Mouse (Mus musculus): ENCODE data around the gene Il12a. TPM values are rescaled to one million over a fixed set of nuclear protein-coding genes. Genes with fewer than 3 reads are reported as not detected.

Il12a gene
- polyA plus RNA-seq, 1 experiment: 0.14 TPM

DNA sequence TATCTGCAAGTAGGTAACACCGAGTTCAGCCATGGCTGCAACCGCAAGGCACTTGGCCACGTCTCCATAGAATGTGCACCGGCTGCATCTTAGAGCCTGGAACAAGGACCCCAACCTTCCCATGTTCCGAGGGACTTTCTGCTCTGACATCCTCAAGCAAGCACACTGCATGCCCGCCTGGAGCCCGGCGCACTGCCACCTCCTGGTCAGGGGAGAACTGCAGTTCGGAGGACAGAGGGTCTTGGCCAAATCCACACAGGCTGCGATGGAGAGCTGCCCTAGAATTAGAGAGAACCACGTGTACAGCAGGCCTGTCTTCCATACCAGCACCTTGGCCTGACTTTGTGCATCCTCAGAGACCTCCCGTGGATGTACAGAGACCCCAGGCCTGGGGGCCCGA lies 29.8 kb downstream of the Il12a start:
- H3ac ChIP-seq (ENCODE audit: control insufficient read depth, insufficient read length, low read depth): no peak overlapping the region
- no peaks in the 10 kb centered on the region for H3K79me3 ChIP-seq (ENCODE audit: low read depth)
- no peaks in the 10 kb centered on the region for H3K27me3 ChIP-seq (ENCODE audit: control insufficient read depth, insufficient read depth, insufficient read length)
- no peaks in the 10 kb centered on the region for H3K79me2 ChIP-seq (ENCODE audit: control insufficient read depth, insufficient read depth)
- no peaks in the 10 kb centered on the region for H3K36me3 ChIP-seq (ENCODE audit: control insufficient read depth, insufficient read depth)
- TF ChIP-seq USF1 (IDR thresholded peaks at IDR 0.05; ENCODE audit: low read depth): no peak
- no peak for TF ChIP-seq CTCF (IDR thresholded peaks at IDR 0.05; ENCODE audit: control insufficient read depth, insufficient read depth, insufficient read length)
- TF ChIP-seq MYOG (IDR thresholded peaks at IDR 0.05; ENCODE audit: control insufficient read depth, extremely low read depth, insufficient read length): no peak
- no peak for TF ChIP-seq FOSL1 (IDR thresholded peaks at IDR 0.05; ENCODE audit: insufficient read depth, low read length, poor library complexity, severe bottlenecking)
- no peak for TF ChIP-seq MYOD1 (IDR thresholded peaks at IDR 0.05; ENCODE audit: control insufficient read depth, insufficient read length, low read depth)
- TF ChIP-seq CEBPB (IDR thresholded peaks at IDR 0.05; ENCODE audit: low read depth): no peak
- no peak for TF ChIP-seq MAX (IDR thresholded peaks at IDR 0.05)
- H3K4me3 ChIP-seq (ENCODE audit: insufficient read depth, poor library complexity, severe bottlenecking): no peak overlapping the region

DNA sequence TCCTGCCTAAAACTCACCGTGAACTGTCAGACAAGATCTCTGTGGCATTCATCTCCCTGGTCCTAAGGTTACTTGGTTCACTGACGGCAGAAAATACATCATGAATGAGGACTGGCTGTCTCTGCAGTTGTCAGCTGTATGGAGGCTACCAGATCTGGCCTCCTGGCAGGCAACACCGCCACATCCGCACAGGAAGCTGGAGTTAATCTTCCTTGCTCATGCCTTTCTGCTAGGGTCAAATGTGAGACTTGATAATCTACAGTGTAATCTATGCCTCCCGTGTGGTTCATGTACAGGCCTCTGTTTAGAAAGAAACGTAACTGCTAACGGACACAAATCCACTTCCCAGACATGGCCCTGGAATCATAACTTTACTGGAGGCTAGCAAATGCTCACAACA lies 51.5 kb downstream of the Il12a start:
- H3K79me2 ChIP-seq (ENCODE audit: control insufficient read depth, insufficient read depth): no peaks in the 10 kb centered on the region
- no peak overlapping the region for H3K4me3 ChIP-seq (ENCODE audit: insufficient read depth, poor library complexity, severe bottlenecking)
- no peaks in the 10 kb centered on the region for H3K36me3 ChIP-seq (ENCODE audit: control insufficient read depth, insufficient read depth)

DNA sequence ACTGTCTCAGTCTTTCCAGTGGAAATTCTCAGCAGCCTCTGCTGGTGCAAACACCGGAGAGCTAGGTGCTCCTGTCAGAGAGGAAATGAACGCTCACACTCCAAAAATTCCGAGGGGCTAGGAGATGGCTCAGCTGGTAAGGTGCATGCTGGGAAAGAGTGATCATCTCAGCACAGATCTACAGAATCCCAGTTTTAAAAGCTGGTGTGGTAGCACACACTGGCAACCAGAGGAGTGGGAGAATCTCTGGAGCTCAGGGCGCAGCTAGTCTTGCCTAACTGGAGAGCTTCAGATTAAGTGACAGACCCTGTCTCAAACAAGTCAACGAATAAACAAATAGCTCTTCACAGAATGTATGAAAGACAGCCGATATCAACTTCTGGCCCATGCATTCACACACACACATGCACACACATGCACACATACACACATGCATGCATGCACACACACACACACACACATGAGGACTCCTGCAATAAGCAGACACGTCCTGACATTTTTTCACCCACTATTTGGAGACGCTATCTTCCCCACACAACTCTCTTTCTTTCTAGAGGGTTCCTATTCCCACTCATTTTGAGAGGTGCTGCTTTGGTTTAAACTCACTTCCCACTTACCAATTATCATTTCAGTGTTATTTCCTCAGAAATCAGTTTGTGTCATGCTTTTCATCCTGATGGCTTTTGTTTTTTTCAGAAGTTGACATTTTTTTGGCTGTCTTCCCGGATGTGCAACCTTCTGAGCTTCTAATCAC lies 52.5 kb downstream of the Il12a start:
- no peak overlapping the region for H3ac ChIP-seq (ENCODE audit: control insufficient read depth, insufficient read length, low read depth)
- no peaks in the 10 kb centered on the region for H3K79me2 ChIP-seq (ENCODE audit: control insufficient read depth, insufficient read depth)
- H3K27me3 ChIP-seq (ENCODE audit: control insufficient read depth, insufficient read depth, insufficient read length): no peaks in the 10 kb centered on the region
- H3K4me3 ChIP-seq (ENCODE audit: insufficient read depth, poor library complexity, severe bottlenecking): no peak overlapping the region
- H3K79me3 ChIP-seq (ENCODE audit: low read depth): no peaks in the 10 kb centered on the region
- TF ChIP-seq MYOD1 (IDR thresholded peaks at IDR 0.05; ENCODE audit: control insufficient read depth, insufficient read length, low read depth) (no peak), CEBPB (IDR thresholded peaks at IDR 0.05; ENCODE audit: low read depth) (no peak), USF1 (IDR thresholded peaks at IDR 0.05; ENCODE audit: low read depth) (no peak), CTCF (IDR thresholded peaks at IDR 0.05; ENCODE audit: control insufficient read depth, insufficient read depth, insufficient read length) (no peak), MYOG (IDR thresholded peaks at IDR 0.05; ENCODE audit: control insufficient read depth, extremely low read depth, insufficient read length) (no peak), FOSL1 (IDR thresholded peaks at IDR 0.05; ENCODE audit: insufficient read depth, low read length, poor library complexity, severe bottlenecking) (no peak), MAX (IDR thresholded peaks at IDR 0.05) (no peak)
- no peaks in the 10 kb centered on the region for H3K36me3 ChIP-seq (ENCODE audit: control insufficient read depth, insufficient read depth)

More for the DNA sequence above, 51.5 kb downstream of the Il12a start:
- H3K79me3 ChIP-seq (ENCODE audit: low read depth): no peaks in the 10 kb centered on the region
- H3K27me3 ChIP-seq (ENCODE audit: control insufficient read depth, insufficient read depth, insufficient read length): no peaks in the 10 kb centered on the region
- H3ac ChIP-seq (ENCODE audit: control insufficient read depth, insufficient read length, low read depth): no peak overlapping the region
- no peak for TF ChIP-seq MYOG (IDR thresholded peaks at IDR 0.05; ENCODE audit: control insufficient read depth, extremely low read depth, insufficient read length)
- TF ChIP-seq MAX (IDR thresholded peaks at IDR 0.05): no peak
- TF ChIP-seq FOSL1 (IDR thresholded peaks at IDR 0.05; ENCODE audit: insufficient read depth, low read length, poor library complexity, severe bottlenecking): no peak
- no peak for TF ChIP-seq CEBPB (IDR thresholded peaks at IDR 0.05; ENCODE audit: low read depth)
- TF ChIP-seq CTCF (IDR thresholded peaks at IDR 0.05; ENCODE audit: control insufficient read depth, insufficient read depth, insufficient read length): no peak
- no peak for TF ChIP-seq USF1 (IDR thresholded peaks at IDR 0.05; ENCODE audit: low read depth)
- TF ChIP-seq MYOD1 (IDR thresholded peaks at IDR 0.05; ENCODE audit: control insufficient read depth, insufficient read length, low read depth): no peak

DNA sequence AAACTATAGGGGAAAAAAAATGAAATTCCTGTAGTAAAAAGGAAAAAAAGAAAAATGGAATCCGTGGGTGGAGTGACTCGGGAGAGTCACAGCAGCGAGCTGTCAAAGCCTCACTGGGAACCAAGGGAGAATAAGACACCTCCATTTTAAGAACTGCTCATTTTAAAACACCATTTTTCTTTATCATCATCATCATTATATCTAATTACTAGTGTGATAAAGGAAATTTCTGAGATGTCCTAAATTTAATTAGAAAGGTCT lies 53.0 kb downstream of the Il12a start:
- Histone ChIP-seq H3K79me3 (ENCODE audit: low read depth) (no peaks in the 10 kb centered on the region), H3ac (ENCODE audit: control insufficient read depth, insufficient read length, low read depth) (no peak overlapping the region), H3K36me3 (ENCODE audit: control insufficient read depth, insufficient read depth) (no peaks in the 10 kb centered on the region), H3K27me3 (ENCODE audit: control insufficient read depth, insufficient read depth, insufficient read length) (no peaks in the 10 kb centered on the region), H3K4me3 (ENCODE audit: insufficient read depth, poor library complexity, severe bottlenecking) (no peak overlapping the region), H3K79me2 (ENCODE audit: control insufficient read depth, insufficient read depth) (no peaks in the 10 kb centered on the region)
- TF ChIP-seq MYOG (IDR thresholded peaks at IDR 0.05; ENCODE audit: control insufficient read depth, extremely low read depth, insufficient read length): no peak
- TF ChIP-seq CEBPB (IDR thresholded peaks at IDR 0.05; ENCODE audit: low read depth): no peak
- no peak for TF ChIP-seq MAX (IDR thresholded peaks at IDR 0.05)
- TF ChIP-seq FOSL1 (IDR thresholded peaks at IDR 0.05; ENCODE audit: insufficient read depth, low read length, poor library complexity, severe bottlenecking): no peak
- no peak for TF ChIP-seq USF1 (IDR thresholded peaks at IDR 0.05; ENCODE audit: low read depth)
- no peak for TF ChIP-seq CTCF (IDR thresholded peaks at IDR 0.05; ENCODE audit: control insufficient read depth, insufficient read depth, insufficient read length)
- TF ChIP-seq MYOD1 (IDR thresholded peaks at IDR 0.05; ENCODE audit: control insufficient read depth, insufficient read length, low read depth): no peak

DNA sequence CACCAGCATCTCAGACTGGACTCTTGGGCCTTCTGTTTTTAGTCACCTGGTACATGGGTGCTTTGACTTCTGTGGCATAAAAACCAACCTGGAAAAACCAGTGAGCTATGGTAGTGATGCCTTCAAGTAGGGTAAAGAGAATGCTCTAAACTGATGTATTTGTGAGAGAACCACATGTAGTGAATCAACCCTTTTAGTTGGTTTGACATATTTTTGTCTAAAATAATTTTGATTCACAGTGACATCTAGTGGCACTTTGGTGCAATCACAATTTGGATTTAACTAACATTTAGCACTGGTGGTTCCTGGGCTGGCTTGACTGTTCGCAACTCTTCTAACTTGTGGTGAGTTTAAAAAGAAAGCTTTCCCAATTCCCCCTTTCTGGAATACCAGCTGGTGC lies 53.7 kb downstream of the Il12a start:
- no peaks in the 10 kb centered on the region for H3K27me3 ChIP-seq (ENCODE audit: control insufficient read depth, insufficient read depth, insufficient read length)
- no peak overlapping the region for H3K4me3 ChIP-seq (ENCODE audit: insufficient read depth, poor library complexity, severe bottlenecking)
- no peaks in the 10 kb centered on the region for H3K36me3 ChIP-seq (ENCODE audit: control insufficient read depth, insufficient read depth)
- no peaks in the 10 kb centered on the region for H3K79me2 ChIP-seq (ENCODE audit: control insufficient read depth, insufficient read depth)
- no peaks in the 10 kb centered on the region for H3K79me3 ChIP-seq (ENCODE audit: low read depth)
- no peak overlapping the region for H3ac ChIP-seq (ENCODE audit: control insufficient read depth, insufficient read length, low read depth)
- no peak for TF ChIP-seq MYOD1 (IDR thresholded peaks at IDR 0.05; ENCODE audit: control insufficient read depth, insufficient read length, low read depth)
- TF ChIP-seq CEBPB (IDR thresholded peaks at IDR 0.05; ENCODE audit: low read depth): no peak
- no peak for TF ChIP-seq MAX (IDR thresholded peaks at IDR 0.05)
- TF ChIP-seq MYOG (IDR thresholded peaks at IDR 0.05; ENCODE audit: control insufficient read depth, extremely low read depth, insufficient read length): no peak
- no peak for TF ChIP-seq CTCF (IDR thresholded peaks at IDR 0.05; ENCODE audit: control insufficient read depth, insufficient read depth, insufficient read length)
- no peak for TF ChIP-seq FOSL1 (IDR thresholded peaks at IDR 0.05; ENCODE audit: insufficient read depth, low read length, poor library complexity, severe bottlenecking)
- no peak for TF ChIP-seq USF1 (IDR thresholded peaks at IDR 0.05; ENCODE audit: low read depth)

All from C2C12 (cell line).